Comparison of ENCODE assay signal across 16 mouse cellular contexts in genomic region chr3:55741428-55741827, GRCm38 (mm10). TPM values are rescaled to one million over a fixed set of nuclear protein-coding genes. Genes with fewer than 3 reads are reported as not detected.
DNase-seq lines count a peak whose midpoint lies in the region; ATAC-seq and TF ChIP-seq lines count a peak whose summit lies in the region.
"Had no signal": no experiment of that assay in that cellular context is flagged by ENCODE, and none has a peak within 500 bp of the region (broad histone marks: within the 10 kb centered on the region; RNA-seq: fewer than 3 reads in every experiment).

No protein-coding gene starts in this region.

- H3K36me3 ChIP-seq in forebrain, embryonic 16.5 days (ENCODE audit: control insufficient read depth, insufficient read depth): no peaks in the 10 kb centered on the region
- no peaks in the 10 kb centered on the region for H3K36me3 ChIP-seq in midbrain, embryonic 10.5 days
- H3K36me3 ChIP-seq: G1E had no signal

- DNase-seq in layer of hippocampus, adult 2 months (ENCODE audit: low spot score in 2 of 2): no peak
- DNase-seq in layer of hippocampus, postnatal 10 days (ENCODE audit: low spot score in 2 of 2): no peak
- DNase-seq in midbrain, embryonic 10.5 days (ENCODE audit: low spot score): peak; percentile 32
- DNase-seq in retina, embryonic 14.5 days (ENCODE audit: low spot score): peak; percentile 45
- DNase-seq in thymus, postnatal 14 days: no peak
- DNase-seq in lung, adult 18-20 months: no peak
- DNase-seq in heart, postnatal 36 days: no peak
- DNase-seq: adrenal gland, postnatal 25 days; heart, postnatal 4 days; kidney, adult 18-20 months; lung, postnatal 14 days had no signal

- TF ChIP-seq CTCF in layer of hippocampus, adult 2 months (conservative IDR thresholded peaks at IDR 0.05): no peak

- intact Hi-C loops in heart, postnatal 36 days (cut with DNase I): no loop called here

- no peak overlapping the region for H3K4me2 ChIP-seq in forebrain, embryonic 16.5 days (ENCODE audit: low read length)

- H3K4me1 ChIP-seq in forebrain, embryonic 16.5 days (replicated peaks; ENCODE audit: control insufficient read depth, insufficient read depth, low read length): peaks cover 8% of the 10 kb centered on the region; the same call in 1 of the 2 replicates
- H3K4me1 ChIP-seq in midbrain, embryonic 10.5 days: peaks cover 41% of the 10 kb centered on the region

- ATAC-seq in forebrain, embryonic 16.5 days: peak; percentile 69

- H3K9ac ChIP-seq in forebrain, embryonic 16.5 days (replicated peaks; ENCODE audit: low read depth, low read length): no peak overlapping the region
- H3K9ac ChIP-seq: liver, embryonic 14.5 days had no signal

- no peaks in the 10 kb centered on the region for H3K27me3 ChIP-seq in forebrain, embryonic 16.5 days (replicated peaks; ENCODE audit: control insufficient read depth, insufficient read depth, low read length)
- no peaks in the 10 kb centered on the region for H3K27me3 ChIP-seq in midbrain, embryonic 10.5 days (ENCODE audit: low read depth, poor library complexity, severe bottlenecking)

- 30% methylated on average over 6 of the region's 6 CpGs for WGBS in forebrain, embryonic 16.5 days
- WGBS in midbrain, embryonic 10.5 days: 40% methylated on average over 6 of the region's 6 CpGs

- no peak overlapping the region for H3K4me3 ChIP-seq in layer of hippocampus, adult 2 months
- no peak overlapping the region for H3K4me3 ChIP-seq in forebrain, embryonic 16.5 days (replicated peaks; ENCODE audit: low read length)
- no peak overlapping the region for H3K4me3 ChIP-seq in midbrain, embryonic 10.5 days

- H3K9me3 ChIP-seq in forebrain, embryonic 16.5 days (ENCODE audit: control insufficient read depth, low read length): no peaks in the 10 kb centered on the region
- H3K9me3 ChIP-seq in midbrain, embryonic 10.5 days (replicated peaks): no peaks in the 10 kb centered on the region

- peak overlapping the region; percentile 70 for H3K27ac ChIP-seq in layer of hippocampus, adult 2 months
- H3K27ac ChIP-seq in forebrain, embryonic 16.5 days (ENCODE audit: low read length): peak overlapping the region; percentile 4; the same call in 1 of the 2 replicates
- H3K27ac ChIP-seq in midbrain, embryonic 10.5 days (replicated peaks): peak overlapping the region; percentile 58
- H3K27ac ChIP-seq: liver, embryonic 14.5 days had no signal

RNA-seq across cellular contexts. Expression of gene Mab21l1, which starts 40.9 kb away (rescaled TPM):
- under 1 TPM; 0.64 to 0.77 TPM for total RNA-seq in layer of hippocampus, adult 2 months (2021)
- total RNA-seq in layer of hippocampus, postnatal 10 days (2021): 1 to 10 TPM in 1 of 2 experiments, under 1 TPM in 1; 0.87 to 1.1 TPM
- 17.5 and 32.2 TPM in 2 replicates for polyA plus RNA-seq in forebrain, embryonic 16.5 days (2015; fragmentation: Nextera tagmentation; extraction: Ambion mirVana)
- 33.1 and 47.5 TPM in 2 replicates for polyA plus RNA-seq in midbrain, embryonic 10.5 days (2016; fragmentation: Nextera tagmentation; extraction: Ambion mirVana)
- under 1 TPM in 1 of 2 experiments, not detected in 1; 0.11 TPM for total RNA-seq in heart, postnatal 36 days (2021)
- total RNA-seq: common myeloid progenitor, adult 5-6 weeks; neutrophil, adult 5-6 weeks had no signal
- polyA plus RNA-seq: G1E had no signal

Comparison
In these comparisons a context has a peak if more than half of its experiments do, and no peak if none do; other contexts are left out.
1. DNase-seq: peak in midbrain, embryonic 10.5 days (single experiment) and retina, embryonic 14.5 days (single experiment); none in layer of hippocampus, adult 2 months (0 of 2), layer of hippocampus, postnatal 10 days (0 of 2), thymus, postnatal 14 days (single experiment), lung, adult 18-20 months (0 of 2) and heart, postnatal 36 days (0 of 2).
2. H3K27ac ChIP-seq: peak in every context shown above with its lines; median percentile 70 in layer of hippocampus, adult 2 months; 58 in midbrain, embryonic 10.5 days; 4 in forebrain, embryonic 16.5 days.